Mouse (Mus musculus) hindlimb bud, embryonic 11.5 days (tissue): Measurements from ENCODE around the gene Mdga2.

Experiments used
- DNase-seq: peaks from one replicate; pipeline ENCODE4 v3.0.0-alpha.2; 2012; ENCODE audit warnings: low read depth, low spot score; ENCODE audit errors: extremely low spot score

Mdga2 gene

DNA sequence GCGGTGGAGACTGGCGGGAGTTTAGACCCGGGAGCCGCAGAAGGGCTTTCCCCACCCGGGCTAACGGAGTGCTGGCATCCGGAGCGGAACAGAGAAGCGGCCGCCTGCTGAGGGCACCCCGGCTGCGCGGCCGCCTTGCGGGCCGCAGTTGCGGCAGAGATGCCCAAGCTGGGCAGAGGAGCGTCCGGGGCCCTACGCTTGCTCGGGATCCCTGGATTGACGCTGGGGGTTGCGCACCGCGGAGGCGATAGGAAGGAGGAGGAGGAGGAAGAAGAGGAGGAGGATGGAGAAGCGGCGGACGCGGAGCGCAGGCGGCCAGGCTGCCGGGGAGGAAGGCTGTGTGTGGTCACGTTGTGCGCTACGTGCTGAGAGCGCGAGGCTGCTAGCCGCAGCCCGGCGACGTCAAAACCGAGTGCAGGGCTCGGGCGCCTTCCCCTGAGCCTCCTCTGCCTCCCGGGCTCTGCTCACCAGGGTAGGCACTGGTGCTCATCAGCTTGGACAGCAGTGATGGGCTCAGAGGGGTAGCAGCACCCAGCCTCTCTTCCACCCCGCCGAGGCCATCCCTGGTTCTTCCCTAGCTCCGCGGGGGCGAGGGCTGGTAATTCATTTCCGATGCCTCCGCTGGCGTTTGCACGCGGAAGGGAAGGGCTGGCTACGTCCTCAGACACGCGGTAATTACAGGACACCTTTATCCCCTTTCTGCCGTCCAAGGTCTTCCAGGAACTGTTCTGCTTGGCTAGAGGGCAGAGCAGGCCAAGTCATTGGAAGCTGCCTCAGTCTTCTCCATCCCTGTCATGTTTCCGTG, at the start of gene Mdga2:
Mdga2 (minus strand) TSS at position 329 of the 805 bp plus-strand sequence.
- DNase-seq: no peak

- no peak for DNase-seq
Observed at GRCm38 (mm10) chr12:67267409-67267808, 45.1 kb upstream of the Mdga2 start.

DNA sequence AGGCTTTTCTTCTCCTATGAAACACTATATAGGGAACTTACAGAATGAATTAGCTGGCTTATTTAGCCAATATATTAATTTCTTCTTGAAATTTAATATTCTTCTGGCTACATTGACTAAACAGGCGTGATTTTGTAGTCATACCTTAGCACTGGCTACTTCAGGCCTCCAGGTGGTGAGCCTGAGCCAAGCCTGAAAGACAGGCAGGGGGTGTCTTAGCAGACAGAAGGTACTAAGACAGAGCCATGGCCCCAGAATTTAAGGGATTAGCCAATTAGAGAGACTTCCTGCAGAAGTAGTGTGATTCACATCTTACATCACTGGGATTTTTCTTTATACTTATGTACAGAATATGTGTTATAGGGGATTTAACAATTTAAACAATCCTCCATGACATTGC, 1.2 kb upstream of the Mdga2 start:
- DNase-seq: no peak

- no peak for DNase-seq
Observed at GRCm38 (mm10) chr12:67221329-67222220, 774 bp downstream of the Mdga2 start.

GRCm38 (mm10) chr12:67220641-67221231, 1.6 kb downstream of the Mdga2 start:
- no peak for DNase-seq

DNA sequence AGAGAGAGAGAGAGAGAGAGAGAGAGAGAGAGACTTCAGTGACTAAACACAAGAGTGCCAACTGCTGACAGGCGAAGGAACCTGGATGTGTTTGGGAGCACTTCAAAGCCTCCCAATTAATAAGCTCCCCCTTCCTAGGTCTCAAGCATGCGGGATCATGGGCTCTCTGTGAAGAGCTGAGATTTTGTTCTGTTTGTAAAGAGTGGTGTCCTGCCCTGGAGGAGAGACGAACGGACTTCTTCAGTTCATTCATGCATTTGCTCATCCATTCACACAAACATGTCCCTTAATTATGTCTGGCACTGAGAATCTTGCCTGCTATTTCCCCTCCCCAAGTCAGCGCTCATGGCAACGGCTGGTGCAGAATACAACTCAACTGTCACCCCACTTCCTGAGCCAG, 2.3 kb downstream of the Mdga2 start:
- no peak for DNase-seq

- no peak for DNase-seq
Observed at GRCm38 (mm10) chr12:67219564-67219963, 2.8 kb downstream of the Mdga2 start.

- no peak for DNase-seq
Observed at GRCm38 (mm10) chr12:67212801-67213200, 9.5 kb downstream of the Mdga2 start.

DNA sequence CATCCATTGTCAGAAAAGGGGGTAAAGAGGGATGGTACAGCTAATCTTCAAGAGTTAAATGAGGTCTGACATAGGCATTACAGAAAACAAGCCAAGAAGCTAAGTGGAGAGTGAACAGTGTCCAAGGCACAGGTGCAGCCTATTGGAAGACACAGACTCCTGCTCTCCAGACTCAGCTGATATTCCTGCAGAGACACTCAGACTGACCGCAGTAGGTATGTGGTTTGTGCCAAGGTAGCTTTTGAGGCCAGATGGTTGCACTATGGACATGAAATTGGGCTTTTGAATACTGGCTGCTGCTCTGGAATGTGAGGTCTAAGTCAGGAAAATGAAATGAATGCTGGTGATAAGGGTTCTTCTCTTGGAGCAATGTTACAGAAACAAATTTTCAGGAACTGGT, 44.2 kb downstream of the Mdga2 start:
- no peak for DNase-seq

- DNase-seq: no peak
Observed at GRCm38 (mm10) chr12:67156569-67157237, 65.6 kb downstream of the Mdga2 start.

DNA sequence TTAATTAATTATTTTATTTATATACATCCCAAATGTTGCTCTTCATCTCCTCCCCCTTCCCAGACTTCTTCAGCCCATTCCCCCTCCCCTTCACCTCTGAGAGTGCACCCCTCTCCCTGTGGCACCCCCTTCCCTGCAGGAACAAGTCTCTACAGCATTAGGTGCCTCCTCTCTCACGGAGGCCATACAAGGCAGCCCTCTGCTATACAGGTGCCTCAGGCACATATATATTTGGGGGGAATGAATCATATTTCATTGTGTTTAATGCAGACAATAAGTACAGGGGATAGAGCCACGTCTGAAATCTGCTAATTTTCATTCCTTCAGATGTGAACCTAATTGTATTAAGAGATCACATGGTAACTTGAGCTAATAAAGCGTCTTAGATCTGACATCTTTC, 69.3 kb downstream of the Mdga2 start:
- no peak for DNase-seq

- DNase-seq: no peak
Observed at GRCm38 (mm10) chr12:67141605-67142004, 80.7 kb downstream of the Mdga2 start.

- no peak for DNase-seq
Observed at GRCm38 (mm10) chr12:67140131-67140530, 82.2 kb downstream of the Mdga2 start.

DNA sequence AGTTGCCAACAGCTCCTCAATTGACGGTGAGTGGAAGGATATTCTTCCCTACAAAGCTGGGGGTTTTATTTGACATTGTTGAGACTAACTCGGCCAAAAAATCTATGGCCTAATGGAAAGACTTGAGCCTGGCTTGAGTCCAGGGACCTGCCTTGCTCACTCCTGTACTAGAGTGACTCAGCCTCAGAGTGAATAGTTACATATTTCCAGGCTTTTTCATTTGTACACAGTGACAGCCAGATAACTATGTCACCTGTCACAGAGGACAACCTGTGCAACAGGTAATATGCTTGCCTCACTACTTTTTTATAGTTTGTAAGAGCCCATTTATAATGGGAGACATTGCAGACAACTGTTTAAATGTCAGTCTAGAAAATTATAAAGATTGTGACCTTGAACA, 94.9 kb downstream of the Mdga2 start:
- no peak for DNase-seq

GRCm38 (mm10) chr12:67123874-67124273, 98.5 kb downstream of the Mdga2 start:
- no peak for DNase-seq

- no peak for DNase-seq
Observed at GRCm38 (mm10) chr12:67118652-67119515, 103.5 kb downstream of the Mdga2 start.

DNA sequence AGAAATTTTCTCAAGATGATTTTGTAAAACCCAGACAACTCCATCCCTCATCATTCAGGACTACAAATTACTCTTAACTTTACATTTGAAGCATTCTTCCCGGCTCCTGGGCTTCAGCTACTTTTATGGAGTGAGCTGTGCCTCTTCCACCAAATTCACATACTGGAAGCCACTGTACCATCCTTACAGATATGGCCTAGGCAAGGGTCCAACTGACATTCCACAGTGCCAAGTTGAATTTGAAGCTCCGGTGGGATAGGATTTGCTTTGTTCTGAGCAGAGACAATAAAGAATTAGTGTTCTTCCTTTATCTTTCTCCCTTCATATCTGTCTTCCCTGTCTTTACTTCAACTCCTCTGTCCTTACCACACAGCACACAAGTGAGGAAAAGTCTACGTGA, 118.2 kb downstream of the Mdga2 start:
- DNase-seq: no peak

GRCm38 (mm10) chr12:67094414-67094813, 127.9 kb downstream of the Mdga2 start:
- DNase-seq: no peak

- no peak for DNase-seq
Observed at GRCm38 (mm10) chr12:67090420-67090965, 131.9 kb downstream of the Mdga2 start.
